Mouse (Mus musculus) neutrophil, adult 5-6 weeks (primary cell): ENCODE data around the gene Elk4. TPM values are rescaled to one million over a fixed set of nuclear protein-coding genes. Genes with fewer than 3 reads are reported as not detected.

ENCODE experiments used
- ATAC-seq: fragments of 151-379, 151-347 bp; 2 replicates; pipeline ENCODE4 v1.8.0; 2017; ENCODE audit warnings: mild to moderate bottlenecking, moderate TSS enrichment; ENCODE audit not compliant: insufficient number of reproducible peaks, poor library complexity, low FRiP score, severe bottlenecking; ENCODE audit errors: extremely low read depth
- total RNA-seq: library from RNA; stranded (forward); fragments of 200-1000 nt; gene quantifications from 2 replicates; pipeline ENCODE4 v1.2.3, GENCODE M21; 2017

Gene Elk4
- 208 and 233 TPM in 2 replicates for total RNA-seq

- ATAC-seq: peak; percentile 61
These were observed at the start of gene Elk4 for GRCm38 (mm10) chr1:132007282-132007815. TSS of gene Elk4 (plus strand) at chr1:132007607.

GRCm38 (mm10) chr1:131961004-131961403 lies 46.4 kb upstream of the Elk4 start:
- no peak for ATAC-seq

- ATAC-seq: no peak
These were observed 44.8 kb upstream of the Elk4 start, which contains the start of gene Slc45a3 for GRCm38 (mm10) chr1:131962606-131963084. TSS of gene Slc45a3 (plus strand) at chr1:131962967.

GRCm38 (mm10) chr1:131963085-131963951 lies 44.1 kb upstream of the Elk4 start:
- no peak for ATAC-seq

- no peak for ATAC-seq
These were observed 43.3 kb upstream of the Elk4 start for GRCm38 (mm10) chr1:131964100-131964499.

- ATAC-seq: no peak
These were observed 42.8 kb upstream of the Elk4 start for GRCm38 (mm10) chr1:131964580-131964979.

- ATAC-seq: no peak
These were observed 41.6 kb upstream of the Elk4 start for GRCm38 (mm10) chr1:131965818-131966217.

- ATAC-seq: no peak
These were observed 40.1 kb upstream of the Elk4 start for GRCm38 (mm10) chr1:131967336-131967735.

GRCm38 (mm10) chr1:131968556-131968955 lies 38.9 kb upstream of the Elk4 start:
- ATAC-seq: no peak

GRCm38 (mm10) chr1:131968983-131969382 lies 38.4 kb upstream of the Elk4 start:
- no peak for ATAC-seq

GRCm38 (mm10) chr1:131969825-131970224 lies 37.6 kb upstream of the Elk4 start:
- ATAC-seq: no peak

GRCm38 (mm10) chr1:131970322-131970660 lies 37.1 kb upstream of the Elk4 start:
- ATAC-seq: no peak

- no peak for ATAC-seq
These were observed 36.5 kb upstream of the Elk4 start for GRCm38 (mm10) chr1:131970661-131971520.

- ATAC-seq: no peak
These were observed 35.5 kb upstream of the Elk4 start for GRCm38 (mm10) chr1:131971771-131972497.

- ATAC-seq: no peak
These were observed 34.7 kb upstream of the Elk4 start for GRCm38 (mm10) chr1:131972498-131973334.

- ATAC-seq: no peak
These were observed 33.4 kb upstream of the Elk4 start for GRCm38 (mm10) chr1:131973991-131974390.

- ATAC-seq: no peak
These were observed 30.5 kb upstream of the Elk4 start for GRCm38 (mm10) chr1:131976886-131977285.

GRCm38 (mm10) chr1:131980471-131980870 lies 26.9 kb upstream of the Elk4 start:
- ATAC-seq: no peak
